Mouse (Mus musculus): ENCODE data around the gene Slc4a8. TPM values are rescaled to one million over a fixed set of nuclear protein-coding genes. Genes with fewer than 3 reads are reported as not detected.

Slc4a8 gene
- polyA plus RNA-seq, 1 experiment: 11.0 TPM

DNA sequence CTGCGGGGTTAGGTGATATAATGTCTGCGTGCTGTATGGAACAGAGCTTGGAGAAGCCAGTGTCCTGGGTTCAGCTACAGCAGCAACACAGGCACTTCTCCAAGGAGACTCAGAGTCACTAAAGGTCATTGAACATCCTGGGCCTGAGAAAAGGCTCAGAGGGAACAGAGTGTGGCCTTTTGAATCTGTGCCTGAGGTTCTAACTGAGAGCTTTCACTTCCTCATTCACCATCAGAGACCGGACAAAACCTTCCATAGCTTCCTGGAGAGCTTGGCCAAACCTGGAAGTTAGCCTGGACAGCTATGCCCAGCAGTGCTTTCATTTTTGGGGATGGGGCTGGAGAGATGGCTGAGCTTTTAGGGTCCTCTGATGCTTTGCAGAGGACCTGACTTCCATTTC is 23.9 kb upstream of the Slc4a8 start:
- H3K27ac ChIP-seq (ENCODE audit: insufficient read depth, low read length): peak overlapping the region; percentile 37
- 53% methylated on average over 3 of the region's 3 CpGs for WGBS
- no peak for TF ChIP-seq POLR2A (IDR thresholded peaks at IDR 0.05; ENCODE audit: low read depth, low read length)
- TF ChIP-seq CTCF (IDR thresholded peaks at IDR 0.05; ENCODE audit: extremely low read depth, insufficient read depth, insufficient read length, insufficient replicate concordance): no peak

DNA sequence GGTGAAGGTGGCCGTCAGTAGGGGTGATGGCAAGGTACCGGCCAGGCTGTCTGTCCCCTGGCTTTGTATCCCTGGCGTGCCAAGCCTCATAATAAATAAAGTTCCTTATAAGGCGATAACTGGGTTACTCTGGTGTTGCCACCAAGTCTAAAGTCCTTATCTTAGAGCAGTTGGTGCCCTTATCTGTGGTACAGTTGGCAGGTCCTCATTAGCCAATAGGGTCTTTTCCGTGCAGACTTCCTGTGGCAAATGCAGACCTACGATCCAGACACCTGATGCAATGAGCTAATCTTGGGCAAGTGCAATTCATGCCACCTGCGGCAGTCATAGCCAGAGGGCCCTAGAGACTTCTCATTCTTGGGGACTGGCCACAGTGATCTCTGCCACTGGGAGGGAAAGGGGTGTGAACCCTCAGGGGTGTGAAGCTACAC is 23.2 kb upstream of the Slc4a8 start:
- TF ChIP-seq CTCF (IDR thresholded peaks at IDR 0.05; ENCODE audit: extremely low read depth, insufficient read depth, insufficient read length, insufficient replicate concordance) (no peak), POLR2A (IDR thresholded peaks at IDR 0.05; ENCODE audit: low read depth, low read length) (no peak)
- Histone ChIP-seq H3K4me1 (ENCODE audit: control insufficient read depth, insufficient read depth, insufficient read length) (peaks cover 22% of the 10 kb centered on the region; the same call in 1 of the 2 replicates), H3K27me3 (ENCODE audit: control insufficient read depth, insufficient read depth, low read length) (no peaks in the 10 kb centered on the region), H3K4me3 (ENCODE audit: extremely low read depth, insufficient read depth, insufficient read length) (no peak overlapping the region), H3K36me3 (ENCODE audit: control insufficient read depth, insufficient read depth, low read length) (no peaks in the 10 kb centered on the region), H3K27ac (ENCODE audit: insufficient read depth, low read length) (no peak overlapping the region)
- 36% methylated on average over 7 of the region's 7 CpGs for WGBS
- DNase-seq (ENCODE audit: low read depth in 1 of 2, low spot score in 2 of 2): no peak

More for the DNA sequence above, 23.9 kb upstream of the Slc4a8 start:
- DNase-seq (ENCODE audit: low read depth in 1 of 2, low spot score in 2 of 2): no peak
- Histone ChIP-seq H3K36me3 (ENCODE audit: control insufficient read depth, insufficient read depth, low read length) (no peaks in the 10 kb centered on the region), H3K4me1 (ENCODE audit: control insufficient read depth, insufficient read depth, insufficient read length) (peaks cover 26% of the 10 kb centered on the region), H3K27me3 (ENCODE audit: control insufficient read depth, insufficient read depth, low read length) (no peaks in the 10 kb centered on the region), H3K4me3 (ENCODE audit: extremely low read depth, insufficient read depth, insufficient read length) (no peak overlapping the region)

DNA sequence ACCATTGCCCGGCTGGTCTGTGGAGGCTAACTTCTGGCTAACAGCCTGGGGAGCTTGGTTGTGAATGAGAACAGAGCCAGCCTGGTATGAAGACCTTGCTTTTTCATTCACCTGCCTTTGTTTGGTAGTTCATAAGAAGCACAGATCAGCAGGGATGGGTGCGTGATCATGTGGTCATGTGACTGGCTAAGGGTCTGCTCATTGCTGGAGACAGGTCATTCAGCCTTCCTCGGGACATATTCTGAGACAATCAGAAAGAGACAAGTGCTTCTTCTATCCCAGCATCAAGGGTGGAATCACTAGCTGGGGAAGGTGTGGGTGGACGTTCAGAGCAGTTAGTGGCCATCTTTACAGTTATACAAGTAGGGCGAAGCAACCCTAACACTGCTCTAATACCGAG is 22.1 kb upstream of the Slc4a8 start:
- Histone ChIP-seq H3K4me3 (ENCODE audit: extremely low read depth, insufficient read depth, insufficient read length) (no peak overlapping the region), H3K4me1 (ENCODE audit: control insufficient read depth, insufficient read depth, insufficient read length) (peaks cover 22% of the 10 kb centered on the region; the same call in 1 of the 2 replicates), H3K27me3 (ENCODE audit: control insufficient read depth, insufficient read depth, low read length) (no peaks in the 10 kb centered on the region), H3K36me3 (ENCODE audit: control insufficient read depth, insufficient read depth, low read length) (no peaks in the 10 kb centered on the region), H3K27ac (ENCODE audit: insufficient read depth, low read length) (no peak overlapping the region)
- WGBS: 87% methylated on average over 6 of the region's 6 CpGs
- TF ChIP-seq POLR2A (IDR thresholded peaks at IDR 0.05; ENCODE audit: low read depth, low read length): no peak
- TF ChIP-seq CTCF (IDR thresholded peaks at IDR 0.05; ENCODE audit: extremely low read depth, insufficient read depth, insufficient read length, insufficient replicate concordance): no peak
- DNase-seq (ENCODE audit: low read depth in 1 of 2, low spot score in 2 of 2): no peak

DNA sequence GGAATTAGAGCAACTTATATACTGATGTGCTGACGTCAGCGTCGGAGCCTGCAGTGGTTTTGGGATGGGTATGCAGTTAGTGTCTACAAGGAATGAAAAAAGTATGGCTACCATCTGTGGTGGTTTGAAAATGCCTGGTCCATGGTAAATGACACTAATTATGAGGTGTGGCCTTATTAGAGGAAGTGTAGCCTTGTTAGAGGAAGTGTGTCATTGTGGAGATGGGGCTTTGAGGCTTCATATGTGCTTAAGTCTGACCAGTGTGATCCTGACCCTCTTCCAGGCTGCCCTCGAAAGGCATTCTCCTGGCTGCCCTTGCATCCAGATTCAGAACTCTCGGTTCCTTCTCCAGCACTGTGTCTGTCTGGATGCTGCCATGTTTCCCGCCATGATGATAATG is 18.3 kb upstream of the Slc4a8 start:
- no peak for DNase-seq (ENCODE audit: low read depth in 1 of 2, low spot score in 2 of 2)
- no peak overlapping the region for H3K4me3 ChIP-seq (ENCODE audit: extremely low read depth, insufficient read depth, insufficient read length)
- no peak overlapping the region for H3K27ac ChIP-seq (ENCODE audit: insufficient read depth, low read length)
- H3K36me3 ChIP-seq (ENCODE audit: control insufficient read depth, insufficient read depth, low read length): no peaks in the 10 kb centered on the region
- TF ChIP-seq POLR2A (IDR thresholded peaks at IDR 0.05; ENCODE audit: low read depth, low read length): no peak
- TF ChIP-seq CTCF (IDR thresholded peaks at IDR 0.05; ENCODE audit: extremely low read depth, insufficient read depth, insufficient read length, insufficient replicate concordance): no peak
- H3K4me1 ChIP-seq (ENCODE audit: control insufficient read depth, insufficient read depth, insufficient read length): peaks cover 7% of the 10 kb centered on the region; the same call in 1 of the 2 replicates
- WGBS: 90% methylated on average over 6 of the region's 6 CpGs
- H3K27me3 ChIP-seq (ENCODE audit: control insufficient read depth, insufficient read depth, low read length): peaks cover 1% of the 10 kb centered on the region; the same call in 1 of the 2 replicates

DNA sequence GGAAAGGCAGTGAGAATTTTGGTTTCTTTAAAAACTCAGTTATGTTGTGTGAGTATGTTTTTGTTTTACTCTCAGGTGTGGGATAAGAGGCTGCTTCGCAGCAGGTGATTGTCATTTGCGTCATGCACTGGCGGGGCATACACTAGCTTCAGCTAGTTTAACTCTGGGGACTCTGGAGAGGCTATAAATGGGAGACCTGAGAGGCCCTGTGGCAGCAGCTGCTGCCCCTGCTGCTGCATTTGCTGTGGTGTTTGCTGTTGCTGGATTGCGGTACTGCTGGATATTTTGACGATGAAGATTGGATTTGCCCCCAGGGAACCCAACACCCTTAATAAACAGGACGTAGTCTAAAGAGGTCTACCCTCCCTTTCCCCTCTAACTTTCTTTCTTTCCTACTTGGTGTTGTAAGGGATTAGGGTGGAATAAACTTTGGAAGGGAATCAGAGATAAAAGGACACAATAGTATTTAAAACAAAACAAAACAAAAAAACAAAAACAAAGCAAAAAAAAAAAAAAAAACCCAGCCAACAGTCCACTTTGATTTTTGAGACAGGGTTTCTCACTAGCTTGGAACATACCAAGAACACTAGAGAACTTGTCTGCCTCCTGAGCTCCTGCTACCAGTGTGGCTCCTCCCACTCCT is 14.9 kb upstream of the Slc4a8 start:
- H3K4me1 ChIP-seq (ENCODE audit: control insufficient read depth, insufficient read depth, insufficient read length): peaks cover 4% of the 10 kb centered on the region; the same call in 1 of the 2 replicates
- WGBS: 67% methylated on average over 6 of the region's 6 CpGs

GRCm38 (mm10) chr15:100747121-100747963 is 14.2 kb upstream of the Slc4a8 start:
- WGBS: 10% methylated on average over 27 of the region's 27 CpGs
- TF ChIP-seq POLR2A (IDR thresholded peaks at IDR 0.05; ENCODE audit: low read depth, low read length) (no peak), CTCF (IDR thresholded peaks at IDR 0.05; ENCODE audit: extremely low read depth, insufficient read depth, insufficient read length, insufficient replicate concordance) (no peak)
- no peak overlapping the region; the same call in 1 of the 2 replicates for H3K4me3 ChIP-seq (ENCODE audit: extremely low read depth, insufficient read depth, insufficient read length)
- DNase-seq (ENCODE audit: low read depth in 1 of 2, low spot score in 2 of 2): no peak
- H3K27ac ChIP-seq (ENCODE audit: insufficient read depth, low read length): peak overlapping the region; percentile 29
- H3K36me3 ChIP-seq (ENCODE audit: control insufficient read depth, insufficient read depth, low read length): no peaks in the 10 kb centered on the region
- peaks cover 1% of the 10 kb centered on the region; the same call in 1 of the 2 replicates for H3K27me3 ChIP-seq (ENCODE audit: control insufficient read depth, insufficient read depth, low read length)
- H3K4me1 ChIP-seq (ENCODE audit: control insufficient read depth, insufficient read depth, insufficient read length): peaks cover 4% of the 10 kb centered on the region; the same call in 1 of the 2 replicates

More for the DNA sequence above, 14.9 kb upstream of the Slc4a8 start:
- no peaks in the 10 kb centered on the region for H3K36me3 ChIP-seq (ENCODE audit: control insufficient read depth, insufficient read depth, low read length)
- H3K27ac ChIP-seq (ENCODE audit: insufficient read depth, low read length): no peak overlapping the region
- no peak for DNase-seq (ENCODE audit: low read depth in 1 of 2, low spot score in 2 of 2)
- H3K27me3 ChIP-seq (ENCODE audit: control insufficient read depth, insufficient read depth, low read length): peaks cover 1% of the 10 kb centered on the region; the same call in 1 of the 2 replicates
- TF ChIP-seq CTCF (IDR thresholded peaks at IDR 0.05; ENCODE audit: extremely low read depth, insufficient read depth, insufficient read length, insufficient replicate concordance): no peak
- TF ChIP-seq POLR2A (IDR thresholded peaks at IDR 0.05; ENCODE audit: low read depth, low read length): no peak
- H3K4me3 ChIP-seq (ENCODE audit: extremely low read depth, insufficient read depth, insufficient read length): no peak overlapping the region; the same call in 1 of the 2 replicates
